Mouse (Mus musculus) heart, adult 11 months (tissue): ENCODE results near the gene Iqsec3.

Source experiments
- DNase-seq: peaks from one replicate; pipeline ENCODE4 v3.0.0; 2022

The Iqsec3 gene

DNA sequence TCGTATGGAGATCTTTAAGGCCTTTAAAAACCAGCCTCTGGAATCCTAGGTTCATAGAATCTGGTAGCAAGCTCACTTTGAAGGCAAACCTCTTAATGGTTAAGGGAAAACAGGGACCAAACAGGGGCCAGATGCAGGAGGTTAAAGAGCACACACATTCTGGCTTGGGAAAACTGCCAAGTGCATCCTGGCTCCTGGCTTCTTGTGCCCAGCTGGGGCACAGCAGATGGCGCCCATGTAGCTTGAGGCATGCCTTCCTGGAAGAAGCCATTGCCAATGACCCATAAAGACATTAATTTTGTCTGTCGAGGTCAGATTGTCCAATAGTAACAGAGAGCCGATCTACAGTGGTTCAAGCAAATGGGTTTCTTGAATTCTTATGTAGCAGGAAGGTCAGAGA, 109.5 kb downstream of the Iqsec3 start:
- no peak for DNase-seq

DNA sequence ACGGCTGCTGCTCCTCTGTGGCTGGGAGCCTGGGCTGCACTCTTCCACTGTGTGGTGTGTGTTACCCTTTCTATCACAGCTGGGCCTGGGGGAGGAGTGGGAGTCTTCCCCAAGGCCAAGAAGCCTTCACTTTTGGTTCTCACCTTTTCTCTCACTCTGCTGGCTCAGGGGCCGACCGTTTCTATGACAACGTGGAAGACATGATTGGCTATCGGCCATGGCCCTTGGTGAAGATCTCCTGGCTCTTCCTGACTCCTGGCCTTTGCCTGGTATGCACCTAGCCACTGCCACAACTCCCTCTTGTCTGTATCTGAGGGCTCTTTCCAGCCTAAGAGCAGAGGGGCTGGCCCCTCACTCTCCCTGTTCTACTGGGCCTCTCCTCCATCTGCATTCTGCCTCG, 110.4 kb downstream of the Iqsec3 start:
- DNase-seq = no peak

DNA sequence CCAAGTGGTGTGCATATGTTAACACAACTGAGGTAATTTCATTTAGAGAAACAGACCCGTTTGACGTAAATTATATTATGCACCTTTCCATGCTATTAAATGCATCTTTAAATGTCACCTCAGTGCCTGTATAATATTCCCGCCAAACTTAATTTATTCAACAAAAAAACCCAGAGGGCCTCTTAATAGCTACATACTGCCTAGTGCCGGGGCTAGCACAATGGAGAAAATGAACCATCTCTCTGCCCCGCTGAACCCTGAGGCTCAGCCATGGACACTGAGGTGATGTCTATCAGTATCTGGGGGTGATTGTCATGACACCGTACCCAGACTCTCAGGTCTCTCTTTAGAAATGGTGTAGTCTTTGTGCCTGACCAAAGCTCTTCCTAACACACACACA, 116.2 kb downstream of the Iqsec3 start:
- DNase-seq = no peak

DNA sequence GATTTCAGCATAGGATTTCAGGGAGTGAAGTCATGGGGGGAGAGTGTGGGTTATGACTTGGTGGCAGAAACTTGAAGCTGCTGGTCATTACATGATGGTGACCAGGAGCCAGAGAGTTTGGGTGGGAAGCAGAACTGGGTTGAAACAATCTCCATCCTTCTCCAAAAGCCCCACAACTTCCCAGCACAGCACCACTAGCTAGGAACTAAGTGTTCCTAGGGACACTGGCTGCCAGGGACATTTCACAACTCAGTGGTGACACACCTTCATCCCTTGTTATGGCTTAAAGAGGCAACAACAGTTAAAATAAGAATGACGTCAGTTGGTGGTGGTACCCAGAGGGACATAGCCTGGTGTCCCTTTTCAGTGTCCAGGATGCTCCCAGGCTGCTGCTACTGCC, 117.4 kb downstream of the Iqsec3 start:
- DNase-seq = peak; percentile 95

DNA sequence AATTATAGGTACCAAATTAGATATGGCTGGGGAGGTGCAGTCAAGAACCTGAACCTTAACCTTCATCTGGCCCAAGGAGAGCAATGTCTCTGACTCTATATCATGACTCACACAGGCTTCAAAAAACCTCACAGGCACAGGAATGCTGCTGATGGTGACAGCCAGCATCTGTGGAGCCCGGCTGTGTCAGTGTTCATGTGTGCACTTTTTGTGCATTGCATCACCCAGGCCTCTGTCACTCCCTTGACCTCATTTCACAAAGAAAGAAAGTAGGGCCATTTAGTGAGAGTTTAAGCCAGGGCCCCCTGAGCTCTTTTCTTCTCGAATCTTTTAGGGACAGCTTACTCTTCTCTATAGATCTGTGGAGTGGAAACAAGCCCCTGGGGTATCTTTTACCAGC, 121.2 kb downstream of the Iqsec3 start:
- DNase-seq = no peak

DNA sequence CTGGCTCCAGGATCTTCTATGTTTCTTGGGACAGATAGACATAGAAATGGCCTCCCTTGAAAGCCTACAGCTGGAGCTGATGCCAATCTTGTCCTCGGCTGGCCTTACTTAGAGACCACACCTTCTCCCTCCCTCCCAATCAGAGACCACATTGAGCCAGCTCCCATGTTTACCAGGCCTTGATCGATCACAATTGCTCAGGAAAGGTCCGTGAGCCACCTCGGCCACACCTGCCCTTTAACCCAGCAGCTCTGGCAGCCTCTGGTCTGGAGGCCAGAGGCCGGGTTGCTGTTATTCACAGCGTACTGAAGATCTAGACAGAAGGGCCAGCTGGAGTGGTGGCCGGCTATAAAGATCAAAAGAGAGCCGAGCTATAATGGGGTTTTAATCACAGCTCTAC, 127.0 kb downstream of the Iqsec3 start:
- no peak for DNase-seq

DNA sequence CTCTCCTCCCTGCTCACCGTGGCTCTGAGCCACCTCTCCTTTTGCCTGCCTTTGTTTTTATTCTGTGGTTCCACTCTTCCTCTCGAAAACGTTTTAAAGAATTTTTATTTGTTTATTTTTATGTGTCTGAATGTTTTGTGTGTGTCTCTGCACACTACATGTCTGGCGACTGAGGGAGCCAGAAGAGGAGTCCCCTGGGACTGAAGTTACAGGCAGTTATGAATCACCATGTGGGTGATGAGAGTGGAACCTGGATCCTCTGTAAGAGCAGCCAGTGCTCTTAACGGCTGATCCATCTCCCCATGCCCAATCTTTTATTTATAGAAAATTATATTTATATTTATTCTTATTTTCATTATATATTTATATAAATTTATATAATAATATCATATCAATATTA, 129.1 kb downstream of the Iqsec3 start:
- no peak for DNase-seq

DNA sequence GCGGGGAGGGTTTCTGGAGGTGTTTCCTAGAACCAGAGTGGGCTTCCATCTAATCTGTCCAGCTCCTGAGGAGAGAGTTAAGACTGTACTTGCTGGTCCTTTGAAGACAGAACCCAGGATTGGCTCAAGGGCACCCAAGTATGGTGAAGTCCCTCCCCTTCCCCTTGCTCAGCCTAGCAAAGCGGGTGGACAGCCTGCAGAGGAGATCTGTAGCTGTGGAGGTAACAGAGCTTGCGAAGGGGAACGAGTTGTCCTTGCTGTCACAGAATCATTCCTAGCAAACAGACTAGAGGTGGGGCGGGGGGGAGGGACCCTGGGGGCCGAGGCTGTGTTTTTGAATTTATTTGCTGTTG, 129.7 kb downstream of the Iqsec3 start:
- DNase-seq = no peak

DNA sequence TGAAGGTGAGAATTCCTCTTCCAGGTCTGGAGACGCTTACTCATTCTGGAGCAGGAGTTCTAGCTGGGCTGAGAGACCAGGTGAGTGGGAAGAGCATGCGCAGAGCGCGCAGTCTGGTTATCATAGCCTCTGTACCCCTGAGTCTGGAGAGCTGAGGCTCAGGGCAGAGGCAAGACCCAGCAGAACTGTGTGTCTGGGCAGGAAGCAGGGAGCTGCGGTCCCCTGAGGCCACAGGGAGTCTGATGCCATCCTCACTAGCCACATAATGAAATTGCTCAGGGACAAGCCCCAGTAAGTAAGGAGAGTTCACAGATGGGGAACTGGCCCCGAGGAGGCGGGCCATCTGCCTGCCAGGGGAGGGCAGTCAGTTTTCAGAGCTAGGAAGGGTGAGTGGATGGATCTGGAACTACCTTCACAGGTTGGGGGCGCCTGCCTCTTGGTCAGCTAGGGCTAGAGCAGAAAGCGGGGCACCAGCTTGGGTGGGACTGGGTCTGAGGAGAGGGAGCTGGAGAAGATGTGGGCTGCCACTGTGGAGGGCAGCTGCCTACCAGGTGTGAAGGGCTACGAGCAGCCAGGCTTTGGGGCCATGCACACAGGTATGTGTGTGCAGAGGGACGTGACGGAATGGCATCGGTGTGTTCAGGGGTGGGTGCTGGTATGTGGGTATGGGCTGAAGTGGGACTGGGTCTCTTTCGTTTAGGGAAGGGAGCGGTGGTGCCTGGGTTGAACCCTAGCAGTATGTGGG, 130.3 kb downstream of the Iqsec3 start, which contains the start of gene Slc6a12:
Gene Slc6a12 (plus strand): TSS at position 51 of the 745 bp plus-strand sequence.
- DNase-seq = peak; percentile 91

DNA sequence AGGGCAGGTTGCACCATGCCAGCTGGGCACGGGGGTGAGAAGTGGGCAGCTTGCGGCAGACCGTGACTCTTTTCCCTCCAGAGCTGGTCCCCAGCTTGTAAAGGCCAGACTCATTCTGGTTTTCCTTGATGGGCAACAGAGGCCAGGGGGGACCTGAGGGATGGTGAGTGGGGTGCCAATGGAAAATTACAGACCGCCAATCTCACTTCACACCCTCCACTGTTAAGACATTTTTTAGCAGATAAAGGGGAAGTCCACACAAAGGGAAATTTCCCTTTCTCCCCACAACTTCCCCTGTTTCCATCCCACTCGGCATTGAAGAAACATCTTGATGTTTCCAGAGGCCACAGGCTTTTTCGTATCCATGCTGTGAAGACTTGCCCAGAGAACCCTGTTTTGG, 131.8 kb downstream of the Iqsec3 start:
- DNase-seq = peak; percentile 87

DNA sequence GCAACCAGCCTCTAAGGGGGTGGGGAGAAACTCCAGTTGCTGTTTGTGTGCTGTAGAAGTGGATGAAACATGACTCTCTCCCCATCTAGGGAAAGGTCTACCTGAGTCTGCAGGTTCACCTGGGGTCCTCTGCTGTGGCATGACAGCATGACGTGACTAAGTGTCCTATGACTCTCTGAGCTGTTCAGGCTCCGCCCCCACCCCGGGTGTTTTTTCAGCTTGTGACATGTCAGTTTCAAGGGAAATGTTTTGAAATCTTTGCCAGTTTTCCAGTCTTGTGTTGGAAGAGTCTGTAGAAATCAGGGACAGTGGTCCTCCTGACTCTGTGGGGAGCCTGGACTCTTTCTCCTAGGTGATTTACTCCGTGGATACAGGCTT, 135.0 kb downstream of the Iqsec3 start:
- peak; percentile 77 for DNase-seq

DNA sequence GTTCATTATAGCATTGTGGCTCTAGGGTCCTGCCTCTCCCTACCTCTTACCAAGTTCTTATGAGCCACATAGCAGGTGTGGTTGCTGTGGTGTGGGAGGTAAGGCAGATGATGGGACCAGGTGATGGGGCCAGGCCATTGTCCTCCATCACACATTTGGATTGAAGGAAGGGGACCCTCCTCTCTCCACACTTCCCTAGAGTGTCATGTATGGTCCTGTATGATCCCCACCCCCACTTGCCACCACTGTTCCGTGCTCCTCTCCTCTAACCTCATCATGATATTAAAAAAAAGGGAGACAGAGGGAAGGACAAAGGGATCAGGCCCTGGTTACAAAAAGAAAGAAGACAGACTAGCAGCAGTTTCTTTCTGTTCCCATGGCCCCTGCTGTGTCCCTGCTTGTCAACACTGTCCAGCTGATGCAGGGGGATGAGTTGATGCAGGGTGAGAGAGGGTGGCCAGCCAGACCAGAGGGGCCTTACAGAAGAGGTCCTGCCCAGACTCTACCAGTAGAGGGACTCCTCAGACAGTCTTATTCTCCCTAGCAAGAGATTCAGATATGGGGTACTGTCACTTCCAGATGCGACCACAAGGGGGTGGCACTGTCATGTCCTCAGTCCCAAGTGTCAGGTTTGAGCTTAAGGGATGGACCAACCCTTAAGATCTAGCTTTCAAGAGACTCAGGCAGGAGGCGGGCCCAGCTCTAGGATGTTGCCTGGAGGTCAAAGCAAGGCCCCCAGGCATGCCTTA, 135.5 kb downstream of the Iqsec3 start:
- peak; percentile 97 for DNase-seq

DNA sequence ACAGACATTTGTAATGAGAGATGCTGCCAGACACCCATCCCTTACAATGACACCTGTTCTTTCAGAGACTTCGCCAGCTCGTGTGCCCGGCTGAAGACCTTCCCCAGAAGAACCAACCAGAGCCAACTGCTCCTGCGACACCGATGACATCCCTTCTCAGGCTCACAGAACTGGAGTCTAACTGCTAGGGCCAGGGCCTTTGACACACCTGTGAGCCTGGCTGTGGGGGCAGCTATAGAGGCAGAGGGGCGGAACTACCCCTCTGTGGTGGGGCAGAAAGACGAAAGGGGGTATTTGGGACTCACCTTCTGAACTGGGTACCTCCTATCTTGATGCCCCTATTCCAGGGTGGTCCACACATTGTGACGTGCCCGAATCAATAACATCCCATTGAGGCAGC, 136.2 kb downstream of the Iqsec3 start:
- peak; percentile 85 for DNase-seq

DNA sequence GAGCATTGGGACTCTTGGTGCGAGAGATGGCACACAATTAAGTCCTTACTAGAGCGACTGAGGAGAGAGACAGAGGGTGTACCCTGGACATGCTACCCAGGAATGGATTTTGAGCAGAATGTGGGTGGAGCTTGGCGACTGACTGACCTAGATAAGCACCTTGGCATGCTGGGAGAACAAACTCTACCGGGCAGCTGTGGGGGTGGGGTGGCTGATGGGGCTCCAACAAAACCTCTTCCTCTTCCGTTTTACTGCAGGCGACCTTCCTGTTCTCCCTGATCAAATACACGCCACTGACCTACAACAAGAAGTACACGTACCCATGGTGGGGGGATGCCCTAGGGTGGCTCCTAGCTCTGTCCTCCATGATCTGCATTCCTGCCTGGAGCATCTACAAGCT, 136.9 kb downstream of the Iqsec3 start:
- DNase-seq = peak; percentile 92

DNA sequence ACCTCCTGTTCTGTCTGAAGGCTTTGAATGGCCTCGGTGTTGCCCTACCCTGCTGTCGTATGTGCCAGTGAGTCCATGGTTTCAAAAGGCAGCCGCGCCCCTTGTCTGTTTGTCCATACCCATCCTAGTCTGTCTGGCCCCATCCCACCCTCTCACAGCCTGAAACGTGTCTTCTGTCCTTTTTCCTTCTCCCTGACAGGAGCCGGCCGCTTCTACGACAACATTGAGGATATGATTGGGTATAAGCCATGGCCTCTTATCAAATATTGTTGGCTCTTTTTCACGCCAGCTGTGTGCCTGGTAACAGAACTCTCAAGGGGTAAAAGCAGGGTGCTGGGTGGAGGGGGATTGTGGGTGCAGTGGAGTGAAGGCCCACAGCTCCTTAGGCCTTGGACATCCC, 137.6 kb downstream of the Iqsec3 start:
- DNase-seq = peak; percentile 90

DNA sequence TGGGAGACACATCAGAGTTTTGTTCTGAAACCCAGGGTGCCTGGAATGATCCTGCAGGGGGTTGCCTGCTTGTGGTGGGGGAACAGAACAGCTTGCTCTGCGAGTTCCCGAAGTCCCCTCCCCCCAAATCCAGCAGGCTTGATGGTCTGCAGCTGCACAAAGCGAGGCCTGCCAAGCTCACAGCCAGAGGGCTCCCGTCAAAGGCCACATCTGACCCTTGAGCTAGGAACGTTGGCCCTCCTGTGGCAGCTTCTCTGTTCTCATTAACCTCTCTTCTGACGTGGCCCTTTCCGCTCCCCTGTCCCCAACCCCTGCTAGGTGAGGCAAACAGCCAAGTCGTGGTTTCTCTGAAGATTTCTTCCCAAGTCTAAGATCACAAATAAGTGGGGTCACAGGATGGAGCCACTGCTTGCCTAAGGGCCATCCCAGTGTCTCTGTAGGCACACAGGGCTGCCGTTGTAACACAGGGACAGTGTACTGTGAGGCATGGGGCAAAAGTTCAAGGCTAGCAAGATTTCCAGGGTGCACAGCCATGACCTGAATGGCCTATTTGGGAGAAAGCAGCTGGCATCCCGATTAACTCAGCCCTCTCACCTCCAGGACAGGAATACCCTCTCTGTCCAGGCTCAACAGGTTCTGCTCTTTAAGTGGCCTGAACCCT, 143.5 kb downstream of the Iqsec3 start:
- DNase-seq = peak; percentile 86

DNA sequence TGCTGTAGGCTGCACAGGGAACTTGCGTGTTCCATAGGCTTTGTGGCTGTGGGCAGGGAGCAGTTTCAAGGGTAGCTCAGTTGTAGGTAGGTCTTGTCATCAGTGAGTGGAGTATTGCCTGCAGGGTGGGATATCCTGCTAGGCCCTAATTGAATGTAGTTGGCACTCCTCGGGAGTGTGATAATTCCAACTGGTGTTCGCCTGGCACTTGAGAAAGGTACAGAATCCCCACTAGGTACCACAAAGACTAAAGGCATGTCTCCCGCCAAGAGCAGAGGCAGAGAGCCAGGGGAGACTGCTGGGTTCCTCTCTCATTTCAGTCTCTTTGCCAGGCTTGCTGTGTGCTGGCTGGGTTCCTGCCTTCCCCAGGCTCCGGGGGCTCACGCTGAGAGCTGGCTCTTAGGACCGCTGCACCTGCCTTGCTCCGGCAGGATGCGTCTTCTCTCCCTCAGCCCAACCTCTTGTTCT, 145.0 kb downstream of the Iqsec3 start:
- DNase-seq = peak; percentile 82

DNA sequence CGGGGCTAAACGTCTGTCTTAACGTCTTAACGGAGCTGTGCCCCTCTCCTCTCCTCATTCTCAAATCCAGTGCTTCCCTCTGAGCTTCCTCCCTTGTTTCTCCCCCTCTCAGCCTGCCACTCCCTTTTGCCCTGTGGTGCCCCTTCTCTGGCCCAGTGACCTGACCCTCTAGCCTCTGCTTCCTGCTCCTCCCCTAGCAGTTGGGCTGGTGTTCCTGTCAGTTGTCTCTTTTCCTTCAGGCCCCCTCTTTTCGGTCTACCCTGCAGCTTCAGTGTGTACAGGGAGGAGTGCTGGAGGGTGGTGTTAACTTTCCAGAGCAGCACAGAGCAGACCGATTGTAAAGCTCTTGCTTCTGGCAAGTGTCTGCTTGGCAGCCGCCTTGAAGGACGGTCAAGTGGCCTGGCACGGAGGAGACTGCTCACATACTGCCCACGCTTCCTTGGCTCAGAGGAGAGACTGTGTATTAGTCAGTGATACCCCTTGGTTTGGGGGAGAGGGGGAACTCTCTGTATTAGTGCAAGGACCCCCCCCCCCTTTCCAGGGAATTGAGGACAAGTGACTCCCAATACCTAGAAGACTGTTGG, 146.9 kb downstream of the Iqsec3 start:
- no peak for DNase-seq

DNA sequence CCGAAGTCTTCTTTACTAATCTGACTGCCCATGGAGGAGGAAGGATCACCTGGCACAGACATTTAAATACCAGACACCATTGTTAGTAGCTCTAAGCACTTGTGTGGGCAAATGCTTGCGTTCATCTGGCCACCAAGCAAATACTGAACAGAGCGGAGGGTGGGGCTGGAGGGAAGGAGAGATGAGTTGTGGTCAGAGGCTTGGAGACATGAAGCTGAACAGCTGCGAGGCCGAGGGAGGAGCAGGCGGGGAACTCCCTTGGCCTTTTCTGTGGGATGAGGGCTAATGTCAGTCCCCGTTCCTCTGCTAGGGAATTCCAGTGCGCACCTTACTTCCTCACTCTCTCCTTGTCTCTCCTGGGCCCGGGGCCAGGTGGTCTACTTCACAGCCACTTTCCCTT, 147.7 kb downstream of the Iqsec3 start:
- DNase-seq = peak; percentile 95

DNA sequence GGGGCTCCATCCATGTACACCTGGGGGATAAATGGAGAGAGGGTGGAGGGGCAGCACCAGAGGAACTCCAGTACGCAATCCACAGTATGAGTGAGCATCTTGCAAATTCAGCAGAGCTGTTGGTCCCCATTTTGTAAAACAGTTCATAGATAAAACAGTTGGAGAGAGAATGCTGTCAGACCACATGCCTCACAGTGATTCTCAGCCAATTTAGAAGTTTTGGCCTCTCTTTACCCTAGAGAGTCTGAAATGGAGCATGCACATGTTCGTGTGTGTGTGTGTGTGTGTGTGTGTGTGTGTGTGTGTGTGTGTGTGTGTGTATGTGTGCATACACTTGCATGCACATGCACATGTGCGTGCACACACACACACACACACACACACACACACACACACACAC, 148.2 kb downstream of the Iqsec3 start:
- DNase-seq = no peak
